Mouse (Mus musculus) gastrocnemius, adult 2 months (tissue): ENCODE measurements around the gene Cfap69. TPM values are rescaled to one million over a fixed set of nuclear protein-coding genes. Genes with fewer than 3 reads are reported as not detected.

Experiments used
- DNase-seq: peaks from one replicate; pipeline ENCODE4 v3.0.0; 2022
- H3K27ac ChIP-seq: fragments of 200-600 bp; 2 replicates; pipeline ENCODE4 v1.8.1; 2022; ENCODE audit warnings: mild to moderate bottlenecking
- H3K4me3 ChIP-seq: fragments of 200-600 bp; 2 replicates; pipeline ENCODE4 v1.8.1; 2022; ENCODE audit warnings: mild to moderate bottlenecking, moderate library complexity
- CTCF ChIP-seq: fragments of 200-600 bp; IDR thresholded peaks from 2 replicates; pipeline ENCODE4 v1.8.1; 2022; ENCODE audit warnings: antibody characterized with exemption, mild to moderate bottlenecking, moderate library complexity
- intact Hi-C: fragments of 180-260 bp; cut with DNase I; formaldehyde crosslinking; loops from one replicate; pipeline ENCODE4 v1.15.1; 2025
- long read RNA-seq, 2 experiments: library from polyadenylated mRNA; stranded (forward); transcript quantifications; one replicate each; pipeline ENCODE4 v2.0.0; 2021
- total RNA-seq, 2 experiments: library from RNA; stranded (reverse); gene quantifications; 2 replicates each; pipeline ENCODE4 v1.2.3; 2021

The Cfap69 gene
- total RNA-seq: under 1 TPM; 0.05 to 0.20 TPM
- long read RNA-seq, experiment 1: 0 reads
- long read RNA-seq, experiment 2, partial matches to known transcripts: 0 of 1 reads
- long read RNA-seq, experiment 2, other reads (novel, unspliced or antisense): 1 of 1 reads

- DNase-seq: peak; percentile 71
- H3K27ac ChIP-seq: no peak within 1 kb of the TSS
- peak within 1 kb of the TSS; percentile 83 for H3K4me3 ChIP-seq
- intact Hi-C loops: no loop called here
- TF ChIP-seq CTCF: no peak
These were observed at the start of gene Cfap69 for GRCm38 (mm10) chr5:5663655-5664370. TSS of gene Cfap69 (minus strand) at chr5:5664239.

GRCm38 (mm10) chr5:5711032-5711431 lies 47.0 kb upstream of the Cfap69 start:
- DNase-seq: no peak
- no peak for TF ChIP-seq CTCF
- no peak overlapping the region for H3K4me3 ChIP-seq
- intact Hi-C loops: no loop called here
- no peak overlapping the region for H3K27ac ChIP-seq

- intact Hi-C loops: no loop called here
- no peak for DNase-seq
- H3K4me3 ChIP-seq: peak overlapping the region; percentile 63
- TF ChIP-seq CTCF: no peak
- no peak overlapping the region for H3K27ac ChIP-seq
These were observed 43.6 kb upstream of the Cfap69 start for GRCm38 (mm10) chr5:5707341-5708278.

- no peak for DNase-seq
- intact Hi-C loops: no loop called here
- TF ChIP-seq CTCF: no peak
- no peak overlapping the region for H3K27ac ChIP-seq
- no peak overlapping the region for H3K4me3 ChIP-seq
These were observed 41.0 kb upstream of the Cfap69 start for GRCm38 (mm10) chr5:5705019-5705418.

- intact Hi-C loops: no loop called here
- no peak overlapping the region for H3K4me3 ChIP-seq
- TF ChIP-seq CTCF: no peak
- no peak for DNase-seq
- H3K27ac ChIP-seq: no peak overlapping the region
These were observed 36.3 kb upstream of the Cfap69 start for GRCm38 (mm10) chr5:5700386-5700785.

GRCm38 (mm10) chr5:5698830-5699229 lies 34.8 kb upstream of the Cfap69 start:
- no peak for DNase-seq
- Histone ChIP-seq H3K4me3 (no peak overlapping the region), H3K27ac (no peak overlapping the region)
- intact Hi-C loops: no loop called here
- TF ChIP-seq CTCF: no peak

- intact Hi-C loops: no loop called here
- DNase-seq: no peak
- Histone ChIP-seq H3K27ac (no peak overlapping the region), H3K4me3 (no peak overlapping the region)
- TF ChIP-seq CTCF: no peak
These were observed 31.4 kb upstream of the Cfap69 start for GRCm38 (mm10) chr5:5695401-5695942.

GRCm38 (mm10) chr5:5693956-5694653 lies 30.1 kb upstream of the Cfap69 start, which contains the start of gene Steap2:
TSS of gene Steap2 (minus strand) at chr5:5694578.
- TF ChIP-seq CTCF: no peak
- intact Hi-C loops: no loop called here
- peak; percentile 66 for DNase-seq
- Histone ChIP-seq H3K27ac (peak within 1 kb of the TSS; percentile 64), H3K4me3 (peak within 1 kb of the TSS; percentile 79)

GRCm38 (mm10) chr5:5693541-5693955 lies 29.5 kb upstream of the Cfap69 start:
- Histone ChIP-seq H3K27ac (peak overlapping the region; percentile 64), H3K4me3 (peak overlapping the region; percentile 79)
- intact Hi-C loops: no loop called here
- no peak for TF ChIP-seq CTCF
- no peak for DNase-seq

- DNase-seq: no peak
- Histone ChIP-seq H3K27ac (no peak overlapping the region), H3K4me3 (no peak overlapping the region)
- TF ChIP-seq CTCF: no peak
- intact Hi-C loops: no loop called here
These were observed 28.2 kb upstream of the Cfap69 start for GRCm38 (mm10) chr5:5692167-5692738.

GRCm38 (mm10) chr5:5688945-5689540 lies 25.0 kb upstream of the Cfap69 start:
- no peak overlapping the region for H3K27ac ChIP-seq
- no peak overlapping the region for H3K4me3 ChIP-seq
- no peak for DNase-seq
- intact Hi-C loops: no loop called here
- TF ChIP-seq CTCF: no peak
